Mouse (Mus musculus): ENCODE results near the gene Cyb561d1.

DNA sequence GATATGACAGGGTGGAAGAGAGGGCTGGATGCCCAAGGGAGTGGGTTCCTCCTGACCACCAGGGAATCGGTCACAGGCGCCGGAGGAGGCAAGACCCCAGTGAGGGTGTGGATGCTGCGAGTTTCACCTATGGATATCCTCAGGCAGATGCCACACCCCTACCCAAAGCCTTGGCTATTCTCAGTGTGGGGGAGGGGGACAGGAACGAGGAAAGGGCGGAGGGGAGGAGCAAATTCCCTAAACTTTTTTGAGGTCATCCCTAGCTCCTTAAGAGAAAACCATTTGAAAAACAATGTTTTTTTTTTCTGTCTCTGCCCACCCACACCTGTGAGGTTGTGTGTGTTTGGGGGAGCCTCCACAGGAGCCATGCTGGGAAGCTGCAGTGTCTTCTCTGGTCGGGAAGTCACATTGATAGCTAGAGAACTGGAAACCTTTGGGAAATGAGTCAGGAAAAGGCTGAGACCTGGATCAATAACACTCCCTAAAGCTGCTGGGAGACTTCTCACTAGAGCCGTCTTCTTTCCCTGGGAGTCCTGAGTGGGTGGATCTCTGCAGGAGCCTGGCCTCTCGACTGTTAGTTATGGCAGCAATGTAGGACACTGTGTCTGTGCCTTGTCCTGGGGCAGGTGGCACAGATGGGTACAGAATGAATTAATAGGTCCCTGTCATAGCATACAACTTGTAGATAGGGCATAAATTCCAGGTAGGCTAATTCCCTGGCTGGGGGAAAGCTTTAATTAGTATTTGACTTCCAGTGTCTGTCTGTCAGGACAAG is 12.1 kb downstream of the Cyb561d1 start:
- no peak for TF ChIP-seq CTCF (conservative IDR thresholded peaks at IDR 0.05 in 1 of 2, IDR thresholded peaks at IDR 0.05 in 1 of 2; ENCODE audit: low read depth in 2 of 2, low read length in 2 of 2)
- no peak for TF ChIP-seq GABPA (IDR thresholded peaks at IDR 0.05; ENCODE audit: insufficient replicate concordance, low read depth, low read length)
- no peak for TF ChIP-seq PAX5 (IDR thresholded peaks at IDR 0.05; ENCODE audit: low read length)
- TF ChIP-seq CHD1 (IDR thresholded peaks at IDR 0.05; ENCODE audit: low read depth, low read length): no peak
- TF ChIP-seq E2F4 (IDR thresholded peaks at IDR 0.05; ENCODE audit: insufficient replicate concordance, low read depth, low read length): no peak
- no peak for TF ChIP-seq NRF1 (IDR thresholded peaks at IDR 0.05; ENCODE audit: low read depth, low read length)
